Mouse (Mus musculus): ENCODE measurements around the gene Slc44a2.

- TF ChIP-seq CTCF (conservative IDR thresholded peaks at IDR 0.05; ENCODE audit: insufficient read depth, insufficient read length, low read depth, low read length) (no peak), POLR2A (IDR thresholded peaks at IDR 0.05; ENCODE audit: low read depth, low read length) (no peak)
These were observed 76.7 kb downstream of the Slc44a2 start for GRCm38 (mm10) chr9:21397170-21397569.

Measured in kidney, adult 2 months (tissue).